Mouse (Mus musculus): ENCODE measurements around the gene Gsta4. TPM values are rescaled to one million over a fixed set of nuclear protein-coding genes. Genes with fewer than 3 reads are reported as not detected.
"Not testable (repeated sequence)": the region's sequence is repeated elsewhere in the genome, so short reads cannot be mapped to it uniquely, and the experiment has no call there.

Gene Gsta4
- polyA plus RNA-seq, 1 experiment from 2014 or later = 44.0 TPM

DNA sequence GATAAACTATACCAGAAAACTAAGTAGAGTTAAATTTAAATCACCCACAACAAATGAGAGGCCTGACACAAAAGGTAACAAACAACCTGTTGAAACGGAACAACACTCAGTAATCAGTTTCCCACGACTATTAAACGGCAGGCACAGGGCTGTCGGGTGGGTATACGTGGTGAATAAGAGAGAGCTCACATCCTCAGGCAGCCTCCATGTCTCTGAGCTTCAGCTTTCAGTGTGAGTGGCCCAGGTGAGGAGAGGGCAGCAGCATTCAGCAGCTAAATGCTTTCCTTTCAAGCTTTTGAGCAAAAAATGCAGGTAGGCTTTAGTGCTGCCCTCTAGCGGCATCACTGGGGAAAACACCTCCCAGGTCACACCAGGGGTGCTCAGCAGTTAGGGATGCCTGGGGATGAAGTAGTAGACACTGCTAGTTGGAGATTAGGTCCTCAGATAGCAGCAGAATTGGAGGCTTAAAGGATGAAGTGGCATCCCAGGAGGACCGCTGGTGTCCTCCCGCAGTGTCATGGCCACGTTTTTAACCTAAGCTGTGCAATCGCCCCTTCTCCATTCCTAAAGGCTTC lies 50.6 kb downstream of the Gsta4 start:
- H3K36me3 ChIP-seq (ENCODE audit: control insufficient read depth, insufficient read depth, low read length); H3K4me3 ChIP-seq (ENCODE audit: low read depth, low read length); H3K27ac ChIP-seq (ENCODE audit: low read depth, low read length); ATAC-seq (ENCODE audit: low FRiP score); H3K4me2 ChIP-seq (replicated peaks; ENCODE audit: low read depth, low read length); H3K27me3 ChIP-seq (ENCODE audit: control insufficient read depth, insufficient read depth, low read length); H3K4me1 ChIP-seq (replicated peaks; ENCODE audit: control insufficient read depth, insufficient read depth, low read length); H3K9me3 ChIP-seq (ENCODE audit: control insufficient read depth, low read length); H3K9ac ChIP-seq (ENCODE audit: low read depth, low read length); DNase-seq (ENCODE audit: low spot score): not testable (repeated sequence)
- WGBS = no CpG with 5 or more reads among the region's 10 CpGs

DNA sequence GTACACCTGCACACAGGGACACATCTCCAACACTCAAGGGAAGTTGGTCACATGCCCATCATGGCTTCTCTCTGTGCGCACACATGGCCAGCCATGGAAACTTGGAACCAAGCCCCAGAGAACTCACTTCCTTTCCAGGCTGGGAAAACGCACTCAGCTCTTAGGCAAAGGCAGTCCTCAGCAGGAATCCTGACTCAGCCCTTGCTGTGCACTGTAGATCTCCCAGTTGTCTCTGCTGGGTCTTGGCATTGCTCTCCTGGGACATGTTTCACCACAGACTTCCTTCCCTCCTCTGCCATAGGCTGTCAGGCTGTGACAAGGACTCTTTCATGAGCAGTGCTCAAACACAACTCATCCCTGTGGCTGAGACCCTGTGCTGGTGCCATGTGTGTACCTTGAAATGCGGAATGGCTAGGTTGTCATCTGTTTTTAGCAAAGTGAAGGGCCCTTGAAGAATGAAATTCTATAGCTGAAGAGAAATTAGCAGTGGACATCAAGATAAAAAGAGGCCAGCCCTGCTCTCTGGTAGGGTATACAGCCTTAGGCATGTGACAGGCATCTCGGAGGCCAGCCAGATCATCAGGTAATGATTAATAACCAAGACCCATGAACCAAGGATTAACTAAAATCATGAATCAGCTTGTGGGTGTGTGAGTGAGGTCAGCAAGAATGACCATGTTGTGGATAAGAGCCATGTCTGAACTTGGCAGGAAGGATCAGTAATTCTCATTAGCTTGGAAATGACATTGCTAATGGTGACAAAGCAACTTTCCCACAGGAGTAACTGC lies 73.3 kb downstream of the Gsta4 start:
- H3K9ac ChIP-seq (ENCODE audit: low read depth, low read length); H3K36me3 ChIP-seq (ENCODE audit: control insufficient read depth, insufficient read depth, low read length); H3K9me3 ChIP-seq (ENCODE audit: control insufficient read depth, low read length); H3K27ac ChIP-seq (ENCODE audit: low read depth, low read length); DNase-seq (ENCODE audit: low spot score); H3K4me3 ChIP-seq (ENCODE audit: low read depth, low read length); H3K27me3 ChIP-seq (ENCODE audit: control insufficient read depth, insufficient read depth, low read length); ATAC-seq (ENCODE audit: low FRiP score); H3K4me2 ChIP-seq (replicated peaks; ENCODE audit: low read depth, low read length); H3K4me1 ChIP-seq (replicated peaks; ENCODE audit: control insufficient read depth, insufficient read depth, low read length): not testable (repeated sequence)
- whole genome bisulfite sequencing = 70% methylated on average over 3 of the region's 4 CpGs

DNA sequence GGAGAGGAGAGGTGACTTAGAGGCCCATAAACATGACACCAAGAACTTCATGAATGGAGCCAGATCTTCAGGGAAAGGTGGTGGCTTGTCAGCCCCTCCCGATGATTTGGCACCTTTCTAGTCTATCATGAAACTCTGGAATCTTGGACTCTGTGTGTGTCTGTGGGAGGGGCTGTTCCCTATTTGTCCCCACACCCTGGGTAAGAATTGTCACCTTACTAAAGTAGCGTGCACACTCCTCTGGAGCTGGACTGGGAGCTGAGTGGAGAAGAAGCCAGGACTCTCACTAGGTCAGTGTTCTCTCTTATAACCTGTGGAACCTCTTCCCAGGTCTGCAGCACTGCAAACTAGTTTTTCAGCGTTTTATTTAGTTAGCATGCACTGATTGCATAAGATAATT lies 74.3 kb downstream of the Gsta4 start, which contains the start of gene Gm3776:
Gm3776 (plus strand) TSS at position 216 of the 400 bp plus-strand sequence.
- H3K4me3 ChIP-seq (ENCODE audit: low read depth, low read length); DNase-seq (ENCODE audit: low spot score); H3K9me3 ChIP-seq (ENCODE audit: control insufficient read depth, low read length); H3K27me3 ChIP-seq (ENCODE audit: control insufficient read depth, insufficient read depth, low read length); H3K4me2 ChIP-seq (replicated peaks; ENCODE audit: low read depth, low read length); H3K36me3 ChIP-seq (ENCODE audit: control insufficient read depth, insufficient read depth, low read length); H3K9ac ChIP-seq (ENCODE audit: low read depth, low read length); H3K4me1 ChIP-seq (replicated peaks; ENCODE audit: control insufficient read depth, insufficient read depth, low read length); H3K27ac ChIP-seq (ENCODE audit: low read depth, low read length); ATAC-seq (ENCODE audit: low FRiP score): not testable (repeated sequence)
- 100% methylated on average over 1 of the region's 3 CpGs for WGBS

Other genes starting within 250 kb of the Gsta4 start
- gene Gcm1, start 130.8 kb upstream of the Gsta4 start, polyA plus RNA-seq (2014; fragmentation: Nextera tagmentation; extraction: Ambion mirVana) = 0.10 TPM in 1 of 2 replicates, not detected in the other
- 35.5 and 36.9 TPM in 2 replicates for gene Fbxo9, start 73.7 kb upstream of the Gsta4 start, polyA plus RNA-seq (2014; fragmentation: Nextera tagmentation; extraction: Ambion mirVana)
- 36.4 and 39.3 TPM in 2 replicates for gene Ick, start 73.6 kb upstream of the Gsta4 start, polyA plus RNA-seq (2014; fragmentation: Nextera tagmentation; extraction: Ambion mirVana)
- not detected in 2 replicates for gene Gsta1, start 47.9 kb downstream of the Gsta4 start, polyA plus RNA-seq (2014; fragmentation: Nextera tagmentation; extraction: Ambion mirVana)
- not detected in 2 replicates for gene Gm3776, start 74.4 kb downstream of the Gsta4 start, polyA plus RNA-seq (2014; fragmentation: Nextera tagmentation; extraction: Ambion mirVana)
- gene Gm10639, start 107.1 kb downstream of the Gsta4 start, polyA plus RNA-seq (2014; fragmentation: Nextera tagmentation; extraction: Ambion mirVana) = not detected in 2 replicates
- not detected in 2 replicates for gene Omt2a, start 132.0 kb downstream of the Gsta4 start, polyA plus RNA-seq (2014; fragmentation: Nextera tagmentation; extraction: Ambion mirVana)
- gene Omt2b, start 144.8 kb downstream of the Gsta4 start, polyA plus RNA-seq (2014; fragmentation: Nextera tagmentation; extraction: Ambion mirVana) = not detected in 2 replicates
- not detected in 2 replicates for gene Gsta2, start 173.0 kb downstream of the Gsta4 start, polyA plus RNA-seq (2014; fragmentation: Nextera tagmentation; extraction: Ambion mirVana)
- gene Dppa5a, start 185.4 kb downstream of the Gsta4 start, polyA plus RNA-seq (2014; fragmentation: Nextera tagmentation; extraction: Ambion mirVana) = 0.35 and 0.79 TPM in 2 replicates
- 2.9 and 3.3 TPM in 2 replicates for gene Ooep, start 196.0 kb downstream of the Gsta4 start, polyA plus RNA-seq (2014; fragmentation: Nextera tagmentation; extraction: Ambion mirVana)
- gene Ddx43, start 213.0 kb downstream of the Gsta4 start, polyA plus RNA-seq (2014; fragmentation: Nextera tagmentation; extraction: Ambion mirVana) = 0.14 and 0.40 TPM in 2 replicates

Data from hindbrain, embryonic 11.5 days (tissue).